Mouse (Mus musculus) liver, embryonic 16.5 days (tissue): ENCODE measurements around the gene Prmt8. TPM values are rescaled to one million over a fixed set of nuclear protein-coding genes. Genes with fewer than 3 reads are reported as not detected.

ENCODE experiments used
- ATAC-seq: fragments of 200-750 bp; cut with Nextera tagmentation; 2 replicates; pipeline ENCODE4 v1.8.0; 2017; ENCODE audit warnings: low read depth, mild to moderate bottlenecking, moderate number of reproducible peaks, moderate library complexity
- H3K27ac ChIP-seq: fragments of 300-500 bp; sonication (generic); 2 replicates; pipeline ENCODE4 v1.5.1; 2014; ENCODE audit warnings: mild to moderate bottlenecking, low read length
- H3K27me3 ChIP-seq: fragments of 300-500 bp; sonication (generic); 2 replicates; pipeline ENCODE4 v1.6.1; 2014; ENCODE audit warnings: low read depth, low read length, mixed read lengths; ENCODE audit not compliant: control insufficient read depth, insufficient read depth
- H3K36me3 ChIP-seq: fragments of 300-500 bp; sonication (generic); 2 replicates; pipeline ENCODE4 v1.6.1; 2014; ENCODE audit warnings: mild to moderate bottlenecking; ENCODE audit not compliant: control insufficient read depth, insufficient read depth
- H3K4me1 ChIP-seq: fragments of 300-500 bp; sonication (generic); 2 replicates; pipeline ENCODE4 v1.6.1; 2014; ENCODE audit warnings: low read depth, low read length, mixed read lengths; ENCODE audit not compliant: control insufficient read depth
- H3K4me2 ChIP-seq: fragments of 300-500 bp; sonication (generic); 2 replicates; pipeline ENCODE4 v1.6.1; 2014; ENCODE audit warnings: low read depth, low read length, mixed read lengths
- H3K4me3 ChIP-seq: fragments of 300-500 bp; sonication (generic); 2 replicates; pipeline ENCODE4 v1.5.1; 2014; ENCODE audit warnings: low read depth, mild to moderate bottlenecking, low read length
- H3K9ac ChIP-seq: fragments of 300-500 bp; sonication (generic); 2 replicates; pipeline ENCODE4 v1.6.1; 2014; ENCODE audit warnings: low read depth, low read length
- H3K9me3 ChIP-seq: fragments of 300-500 bp; sonication (generic); replicated peaks from 2 replicates; pipeline ENCODE4 v1.6.1; 2016; ENCODE audit warnings: low read length; ENCODE audit not compliant: control insufficient read depth
- WGBS: fragments of 180-500 bp; shearing (Covaris S2); extraction: QIAGEN DNeasy Blood & Tissue Kit; methylation state at CpG from one replicate; pipeline ENCODE4 v1.1.7; 2014; ENCODE audit not compliant: insufficient replicate concordance; 5-methylcytosine and 5-hydroxymethylcytosine counted together
- polyA plus RNA-seq: library from polyadenylated mRNA; unstranded; fragments of >200 nt; fragmentation: Nextera tagmentation; extraction: Ambion mirVana; gene quantifications from 2 replicates; pipeline ENCODE4 v1.2.1, GENCODE M21; 2015

The Prmt8 gene
- polyA plus RNA-seq, 1 experiment from 2014 or later = not detected

- H3K9me3 ChIP-seq = no peaks in the 10 kb centered on the region
- H3K4me3 ChIP-seq = no peak overlapping the region
- H3K27ac ChIP-seq = no peak overlapping the region
- WGBS = 60% methylated on average over 7 of the region's 7 CpGs
- no peak for ATAC-seq
- no peaks in the 10 kb centered on the region for H3K27me3 ChIP-seq
- H3K36me3 ChIP-seq = no peaks in the 10 kb centered on the region
- no peaks in the 10 kb centered on the region for H3K4me1 ChIP-seq
- no peak overlapping the region for H3K4me2 ChIP-seq
- H3K9ac ChIP-seq = no peak overlapping the region
Measured at GRCm38 (mm10) chr6:127680784-127681183, 88.5 kb downstream of the Prmt8 start.

- WGBS = 58% methylated on average over 3 of the region's 3 CpGs
- no peaks in the 10 kb centered on the region for H3K4me1 ChIP-seq
- H3K4me2 ChIP-seq = no peak overlapping the region
- H3K27ac ChIP-seq = no peak overlapping the region
- no peak overlapping the region for H3K4me3 ChIP-seq
- ATAC-seq = no peak
- H3K36me3 ChIP-seq = no peaks in the 10 kb centered on the region
- H3K27me3 ChIP-seq = no peaks in the 10 kb centered on the region
- H3K9ac ChIP-seq = no peak overlapping the region
- H3K9me3 ChIP-seq = no peaks in the 10 kb centered on the region
Measured at GRCm38 (mm10) chr6:127678998-127679397, 90.3 kb downstream of the Prmt8 start.

- H3K27me3 ChIP-seq = no peaks in the 10 kb centered on the region
- WGBS = 53% methylated on average over 9 of the region's 9 CpGs
- no peaks in the 10 kb centered on the region for H3K9me3 ChIP-seq
- no peaks in the 10 kb centered on the region for H3K36me3 ChIP-seq
- no peak overlapping the region for H3K9ac ChIP-seq
- no peaks in the 10 kb centered on the region for H3K4me1 ChIP-seq
- no peak for ATAC-seq
- no peak overlapping the region for H3K27ac ChIP-seq
- H3K4me2 ChIP-seq = no peak overlapping the region
- H3K4me3 ChIP-seq = no peak overlapping the region
Measured at GRCm38 (mm10) chr6:127678320-127678719, 91.0 kb downstream of the Prmt8 start.

GRCm38 (mm10) chr6:127676866-127677265 is 92.4 kb downstream of the Prmt8 start:
- H3K27ac ChIP-seq = no peak overlapping the region
- H3K36me3 ChIP-seq = no peaks in the 10 kb centered on the region
- no peaks in the 10 kb centered on the region for H3K9me3 ChIP-seq
- H3K4me3 ChIP-seq = no peak overlapping the region
- ATAC-seq = no peak
- H3K27me3 ChIP-seq = no peaks in the 10 kb centered on the region
- H3K4me1 ChIP-seq = no peaks in the 10 kb centered on the region
- WGBS = 67% methylated on average over 11 of the region's 11 CpGs
- no peak overlapping the region for H3K9ac ChIP-seq
- H3K4me2 ChIP-seq = no peak overlapping the region

- H3K4me1 ChIP-seq = no peaks in the 10 kb centered on the region
- no peak for ATAC-seq
- no peaks in the 10 kb centered on the region for H3K36me3 ChIP-seq
- 62% methylated on average over 7 of the region's 7 CpGs for WGBS
- no peak overlapping the region for H3K4me3 ChIP-seq
- H3K9me3 ChIP-seq = no peaks in the 10 kb centered on the region
- H3K4me2 ChIP-seq = no peak overlapping the region
- no peak overlapping the region for H3K27ac ChIP-seq
- H3K9ac ChIP-seq = no peak overlapping the region
- no peaks in the 10 kb centered on the region for H3K27me3 ChIP-seq
Measured at GRCm38 (mm10) chr6:127672071-127672470, 97.2 kb downstream of the Prmt8 start.

GRCm38 (mm10) chr6:127670031-127670430 is 99.2 kb downstream of the Prmt8 start:
- Histone ChIP-seq H3K27ac (no peak overlapping the region), H3K27me3 (no peaks in the 10 kb centered on the region), H3K9me3 (no peaks in the 10 kb centered on the region), H3K9ac (no peak overlapping the region), H3K4me3 (no peak overlapping the region), H3K36me3 (no peaks in the 10 kb centered on the region), H3K4me1 (no peaks in the 10 kb centered on the region), H3K4me2 (no peak overlapping the region)
- 72% methylated on average over 4 of the region's 4 CpGs for WGBS
- ATAC-seq = no peak

GRCm38 (mm10) chr6:127669313-127669712 is 100.0 kb downstream of the Prmt8 start:
- H3K36me3 ChIP-seq = no peaks in the 10 kb centered on the region
- H3K9ac ChIP-seq = no peak overlapping the region
- WGBS = 65% methylated on average over 4 of the region's 4 CpGs

GRCm38 (mm10) chr6:127663263-127663662 is 106.0 kb downstream of the Prmt8 start:
- Histone ChIP-seq H3K36me3 (no peaks in the 10 kb centered on the region), H3K27ac (no peak overlapping the region), H3K9ac (no peak overlapping the region), H3K27me3 (no peaks in the 10 kb centered on the region), H3K4me1 (no peaks in the 10 kb centered on the region), H3K9me3 (no peaks in the 10 kb centered on the region), H3K4me2 (no peak overlapping the region), H3K4me3 (no peak overlapping the region)
- no peak for ATAC-seq
- WGBS = 71% methylated on average over 7 of the region's 7 CpGs

More at GRCm38 (mm10) chr6:127669313-127669712, 100.0 kb downstream of the Prmt8 start:
- no peak for ATAC-seq
- no peak overlapping the region for H3K27ac ChIP-seq
- no peak overlapping the region for H3K4me3 ChIP-seq
- no peak overlapping the region for H3K4me2 ChIP-seq
- no peaks in the 10 kb centered on the region for H3K4me1 ChIP-seq
- H3K9me3 ChIP-seq = no peaks in the 10 kb centered on the region
- no peaks in the 10 kb centered on the region for H3K27me3 ChIP-seq

- Histone ChIP-seq H3K4me1 (no peaks in the 10 kb centered on the region), H3K36me3 (no peaks in the 10 kb centered on the region), H3K4me2 (no peak overlapping the region), H3K9me3 (no peaks in the 10 kb centered on the region), H3K27ac (no peak overlapping the region), H3K4me3 (no peak overlapping the region), H3K9ac (no peak overlapping the region), H3K27me3 (no peaks in the 10 kb centered on the region)
- 69% methylated on average over 7 of the region's 7 CpGs for WGBS
- no peak for ATAC-seq
Measured at GRCm38 (mm10) chr6:127661717-127662292, 107.5 kb downstream of the Prmt8 start.
